Mouse (Mus musculus) forebrain, embryonic 12.5 days (tissue): ENCODE measurements around the gene Wdr20rt. TPM values are rescaled to one million over a fixed set of nuclear protein-coding genes. Genes with fewer than 3 reads are reported as not detected.

Experiments used
- ATAC-seq: fragments of 200-750 bp; cut with Nextera tagmentation; 2 replicates; pipeline ENCODE4 v1.8.0; 2017; ENCODE audit warnings: moderate TSS enrichment; ENCODE audit not compliant: low FRiP score
- H3K27ac ChIP-seq: fragments of 300-500 bp; sonication (generic); 2 replicates; pipeline ENCODE4 v1.5.1; 2016; ENCODE audit warnings: mild to moderate bottlenecking
- H3K27me3 ChIP-seq: fragments of 300-500 bp; sonication (generic); 2 replicates; pipeline ENCODE4 v1.6.1; 2016; ENCODE audit warnings: mild to moderate bottlenecking
- H3K36me3 ChIP-seq: fragments of 300-500 bp; sonication (generic); replicated peaks from 2 replicates; pipeline ENCODE4 v1.6.1; 2016; ENCODE audit warnings: mild to moderate bottlenecking
- H3K4me1 ChIP-seq: fragments of 300-500 bp; sonication (generic); 2 replicates; pipeline ENCODE4 v1.6.1; 2016
- H3K4me2 ChIP-seq: fragments of 300-500 bp; sonication (generic); 2 replicates; pipeline ENCODE4 v1.6.1; 2016; ENCODE audit warnings: mild to moderate bottlenecking, moderate library complexity
- H3K4me3 ChIP-seq: fragments of 300-500 bp; sonication (generic); replicated peaks from 2 replicates; pipeline ENCODE4 v1.5.1; 2016; ENCODE audit warnings: mild to moderate bottlenecking
- H3K9ac ChIP-seq: fragments of 300-500 bp; sonication (generic); 2 replicates; pipeline ENCODE4 v1.6.1; 2016; ENCODE audit warnings: mild to moderate bottlenecking
- H3K9me3 ChIP-seq: fragments of 300-500 bp; sonication (generic); 2 replicates; pipeline ENCODE4 v1.6.1; 2016
- WGBS: fragments of 180-500 bp; shearing (Covaris S2); methylation state at CpG from one replicate; pipeline ENCODE4 v1.1.7; 2016; 5-methylcytosine and 5-hydroxymethylcytosine counted together
- polyA plus RNA-seq: library from polyadenylated mRNA; unstranded; fragments of >200 nt; fragmentation: Nextera tagmentation; extraction: Ambion mirVana; gene quantifications from 2 replicates; pipeline ENCODE4 v1.2.1, GENCODE M21; 2016

The Wdr20rt gene
- polyA plus RNA-seq, 1 experiment from 2014 or later, result not detected

DNA sequence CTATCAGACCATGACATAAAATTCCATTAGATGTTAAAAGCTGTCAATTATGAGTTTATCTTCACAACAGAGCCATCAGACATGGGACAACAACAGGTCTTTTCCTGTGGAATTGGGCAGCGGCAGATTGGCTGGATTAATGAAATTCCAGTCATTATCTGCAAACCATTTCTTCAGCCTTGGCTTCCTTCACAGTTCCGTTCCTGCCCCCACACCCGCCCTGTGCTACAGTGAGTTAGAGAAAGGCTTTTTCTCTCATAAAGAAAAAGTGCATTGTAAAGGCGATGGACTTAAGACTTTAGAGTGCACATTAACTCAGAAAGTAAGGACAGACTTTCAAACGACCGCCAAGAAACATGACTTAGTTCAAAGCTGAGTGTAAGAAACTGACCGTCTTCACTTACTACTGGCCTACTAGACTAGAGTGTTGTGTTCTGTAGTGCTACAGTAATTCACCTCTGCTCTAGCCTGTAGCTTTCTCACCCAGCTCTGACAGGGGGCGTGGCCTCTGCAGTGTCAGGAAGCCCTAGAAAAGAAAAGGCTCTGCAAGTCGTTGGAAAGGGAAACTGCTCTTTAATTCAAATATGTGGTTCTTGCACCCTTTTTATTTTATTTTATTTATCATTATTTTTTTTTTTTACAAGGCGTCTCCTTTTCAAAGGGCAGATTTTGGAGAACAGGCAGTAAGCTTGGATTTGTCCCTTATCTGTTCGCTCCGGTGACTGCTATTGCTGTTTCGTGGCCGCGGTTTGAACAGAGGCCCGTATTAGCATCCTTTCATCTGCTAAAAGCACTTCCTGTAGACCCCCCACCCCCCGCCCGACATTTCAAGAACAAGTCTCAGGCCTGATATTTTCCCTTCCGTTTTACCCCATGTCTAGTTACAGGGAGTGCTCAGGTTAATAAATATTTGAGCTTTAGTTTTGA lies 33.2 kb downstream of the Wdr20rt start:
- H3K27me3 ChIP-seq, result no peaks in the 10 kb centered on the region
- H3K4me2 ChIP-seq, result peak overlapping the region; percentile 39
- 47% methylated on average over 19 of the region's 19 CpGs for WGBS
- no peaks in the 10 kb centered on the region for H3K36me3 ChIP-seq
- no peaks in the 10 kb centered on the region for H3K9me3 ChIP-seq
- H3K9ac ChIP-seq, result no peak overlapping the region
- H3K4me1 ChIP-seq, result no peaks in the 10 kb centered on the region
- H3K27ac ChIP-seq, result no peak overlapping the region
- H3K4me3 ChIP-seq, result no peak overlapping the region
- ATAC-seq, result peak; percentile 51

GRCm38 (mm10) chr12:65259139-65260111 lies 34.1 kb downstream of the Wdr20rt start:
- no peak overlapping the region for H3K27ac ChIP-seq
- peak; percentile 51; the same call in 1 of the 2 replicates for ATAC-seq
- H3K27me3 ChIP-seq, result no peaks in the 10 kb centered on the region
- H3K9ac ChIP-seq, result no peak overlapping the region
- no peaks in the 10 kb centered on the region for H3K9me3 ChIP-seq
- no peak overlapping the region for H3K4me3 ChIP-seq
- no peaks in the 10 kb centered on the region for H3K36me3 ChIP-seq
- WGBS, result 72% methylated on average over 13 of the region's 13 CpGs
- H3K4me2 ChIP-seq, result peak overlapping the region; percentile 39
- no peaks in the 10 kb centered on the region for H3K4me1 ChIP-seq

DNA sequence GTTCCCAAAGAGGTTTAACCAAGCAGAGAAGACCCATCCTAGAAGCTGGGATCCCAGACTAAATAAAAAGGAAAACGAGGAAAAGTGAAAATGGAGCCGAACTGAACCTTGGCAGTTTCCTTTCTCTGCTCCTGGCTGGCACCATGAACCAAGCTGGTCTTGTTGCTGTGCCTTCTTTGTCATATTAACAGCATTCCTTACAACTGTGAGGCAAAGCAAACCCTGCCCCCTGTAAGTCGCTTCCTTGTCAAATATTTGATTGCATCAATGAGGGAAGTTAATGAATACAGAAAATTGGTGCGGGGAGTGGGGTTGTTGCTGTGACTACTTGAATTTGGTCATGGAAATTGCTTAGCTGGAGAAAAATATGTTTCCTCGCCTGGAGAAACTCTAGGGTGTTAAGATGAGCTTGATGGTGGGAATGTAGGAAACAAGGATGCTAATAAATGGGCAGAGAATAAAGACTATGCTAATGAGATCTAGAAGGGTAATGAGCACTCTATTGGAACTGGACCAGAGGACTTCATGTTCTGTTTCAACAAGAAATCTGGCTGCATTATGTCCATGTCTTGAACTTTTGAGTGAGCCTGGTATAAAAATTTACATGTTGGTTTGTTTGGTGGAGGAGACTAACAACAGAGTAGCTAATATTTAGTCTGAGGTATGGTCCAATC lies 43.1 kb downstream of the Wdr20rt start:
- Histone ChIP-seq H3K36me3 (no peaks in the 10 kb centered on the region), H3K27me3 (no peaks in the 10 kb centered on the region), H3K4me1 (no peaks in the 10 kb centered on the region), H3K4me2 (no peak overlapping the region), H3K4me3 (no peak overlapping the region), H3K9me3 (no peaks in the 10 kb centered on the region), H3K27ac (no peak overlapping the region), H3K9ac (no peak overlapping the region)
- ATAC-seq, result 0 out of 2 replicates have a peak, but pooled peaks have one; percentile 36
- 70% methylated on average over 5 of the region's 5 CpGs for WGBS

DNA sequence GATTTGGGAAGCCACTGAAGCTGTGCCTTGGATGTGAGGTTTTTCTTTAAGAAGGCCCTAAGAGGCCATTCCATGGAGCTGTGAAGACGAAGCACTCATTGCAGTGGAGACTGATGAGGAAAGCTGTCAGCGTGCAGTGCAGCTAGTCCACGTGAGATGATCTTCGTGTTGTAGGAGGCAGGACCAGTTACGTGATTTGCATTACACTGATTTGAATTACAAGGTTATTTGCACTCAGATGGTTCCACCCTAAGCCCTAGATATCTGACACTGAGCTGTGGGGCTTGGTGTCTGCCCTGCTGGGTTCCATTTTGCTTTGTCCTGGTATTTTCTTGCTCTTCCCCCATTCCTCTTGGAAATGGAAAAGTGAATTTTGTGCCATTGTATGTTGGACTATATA lies 44.1 kb downstream of the Wdr20rt start:
- Histone ChIP-seq H3K4me2 (no peak overlapping the region), H3K27ac (no peak overlapping the region), H3K4me1 (no peaks in the 10 kb centered on the region), H3K4me3 (no peak overlapping the region), H3K9me3 (no peaks in the 10 kb centered on the region), H3K36me3 (no peaks in the 10 kb centered on the region), H3K9ac (no peak overlapping the region), H3K27me3 (no peaks in the 10 kb centered on the region)
- ATAC-seq, result no peak
- 78% methylated on average over 5 of the region's 5 CpGs for WGBS

- H3K4me2 ChIP-seq, result no peak overlapping the region
- H3K36me3 ChIP-seq, result no peaks in the 10 kb centered on the region
- H3K4me3 ChIP-seq, result no peak overlapping the region
- H3K27ac ChIP-seq, result no peak overlapping the region
- H3K27me3 ChIP-seq, result no peaks in the 10 kb centered on the region
- no peak overlapping the region for H3K9ac ChIP-seq
- H3K4me1 ChIP-seq, result no peaks in the 10 kb centered on the region
- no peak for ATAC-seq
- H3K9me3 ChIP-seq, result no peaks in the 10 kb centered on the region
- WGBS, result 77% methylated on average over 4 of the region's 4 CpGs
These were observed 48.5 kb downstream of the Wdr20rt start for GRCm38 (mm10) chr12:65273807-65274206.

Other genes with a start within 250 kb of the Wdr20rt start
- 69.4 and 71.1 TPM in 2 replicates for gene Prpf39, start 189.2 kb upstream of the Wdr20rt start, polyA plus RNA-seq
- gene Fkbp3, start 151.5 kb upstream of the Wdr20rt start, polyA plus RNA-seq, result 660 and 664 TPM in 2 replicates
- gene Fancm, start 149.9 kb upstream of the Wdr20rt start, polyA plus RNA-seq, result 15.4 and 17.5 TPM in 2 replicates
- 83.4 and 87.2 TPM in 2 replicates for gene Mis18bp1, start 52.9 kb upstream of the Wdr20rt start, polyA plus RNA-seq